Mouse (Mus musculus) CD4-positive helper T cell, adult 2 months (primary cell): ENCODE measurements around the gene Fbxw7.

Source experiments
- DNase-seq: peaks from one replicate; pipeline ENCODE4 v3.0.0-alpha.2; 2012; ENCODE audit warnings: low read depth, missing footprints, low spot score

Gene Fbxw7

DNA sequence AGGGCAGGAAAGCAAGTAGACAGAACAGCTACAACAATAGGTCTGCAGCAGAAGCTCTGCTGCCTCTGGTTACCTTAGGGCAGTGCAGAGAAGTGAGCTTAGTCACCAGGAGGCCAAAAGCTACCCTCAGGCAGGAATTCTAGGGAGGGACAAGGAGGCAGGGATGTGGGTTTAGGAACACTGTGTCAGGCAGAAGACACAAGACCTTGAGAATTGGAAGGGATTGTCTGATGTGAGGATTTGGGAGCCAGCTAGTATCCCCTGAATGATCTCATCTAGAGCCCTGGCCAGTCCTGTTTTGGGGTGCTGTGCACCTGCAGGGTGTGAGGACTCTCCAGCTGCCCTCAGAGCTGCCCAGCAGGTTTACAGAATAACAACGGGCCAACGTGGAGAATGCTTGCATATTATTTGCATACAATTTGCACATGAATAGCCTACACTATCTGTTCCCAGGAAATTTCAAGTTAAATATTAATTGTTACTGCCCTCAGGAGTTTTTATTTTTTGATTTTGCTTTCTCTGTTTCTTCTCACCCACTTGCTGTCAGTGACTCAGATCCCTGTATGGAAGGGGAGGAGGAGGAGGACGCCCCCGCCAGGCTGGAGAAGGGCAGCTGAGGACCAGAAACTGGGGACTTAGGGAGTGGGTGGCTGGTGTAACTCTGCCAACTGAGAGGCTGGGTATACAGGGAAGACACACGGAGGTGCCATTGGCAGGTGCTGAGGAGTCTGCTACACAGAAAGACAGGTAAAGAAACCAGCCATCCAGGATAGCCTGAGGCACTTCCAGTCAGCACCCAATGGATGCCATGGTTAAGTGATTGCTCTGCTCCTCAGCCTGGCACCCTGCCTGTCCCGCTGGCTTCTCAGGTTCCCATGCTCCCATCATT is 210.0 kb downstream of the Fbxw7 start:
- no peak for DNase-seq
